Mouse (Mus musculus) hindbrain, embryonic 14.5 days (tissue): Measurements from ENCODE around the gene D8Ertd738e. TPM values are rescaled to one million over a fixed set of nuclear protein-coding genes. Genes with fewer than 3 reads are reported as not detected.
A peak's percentile ranks its signal among the peaks of the same experiment; 100 is the strongest.

ENCODE experiments used
- ATAC-seq: fragments of 200-750 bp; cut with Nextera tagmentation; 2 replicates; pipeline ENCODE4 v1.8.0; 2017; ENCODE audit warnings: moderate number of reproducible peaks, mild to moderate bottlenecking, moderate TSS enrichment, moderate library complexity; ENCODE audit not compliant: low FRiP score
- DNase-seq: peaks from one replicate; pipeline ENCODE4 v3.0.0-alpha.2; 2015; ENCODE audit warnings: low spot score
- H3K27ac ChIP-seq: fragments of 300-500 bp; sonication (generic); 2 replicates; pipeline ENCODE4 v1.5.1; 2014; ENCODE audit warnings: mild to moderate bottlenecking, moderate library complexity
- H3K27me3 ChIP-seq: fragments of 300-500 bp; sonication (generic); 2 replicates; pipeline ENCODE4 v1.6.1; 2014; ENCODE audit warnings: mild to moderate bottlenecking, low read length, mixed read lengths; ENCODE audit not compliant: control insufficient read depth, insufficient read depth
- H3K36me3 ChIP-seq: fragments of 300-500 bp; sonication (generic); replicated peaks from 2 replicates; pipeline ENCODE4 v1.6.1; 2014; ENCODE audit not compliant: control insufficient read depth, insufficient read depth
- H3K4me1 ChIP-seq: fragments of 300-500 bp; sonication (generic); replicated peaks from 2 replicates; pipeline ENCODE4 v1.6.1; 2014; ENCODE audit warnings: antibody characterized with exemption, low read length, mixed read lengths; ENCODE audit not compliant: control insufficient read depth, insufficient read depth
- H3K4me2 ChIP-seq: fragments of 300-500 bp; sonication (generic); replicated peaks from 2 replicates; pipeline ENCODE4 v1.6.1; 2014; ENCODE audit warnings: mild to moderate bottlenecking, moderate library complexity
- H3K4me3 ChIP-seq: fragments of 300-500 bp; sonication (generic); replicated peaks from 2 replicates; pipeline ENCODE4 v1.5.1; 2014; ENCODE audit warnings: mild to moderate bottlenecking, low read length
- H3K9ac ChIP-seq: fragments of 300-500 bp; sonication (generic); 2 replicates; pipeline ENCODE4 v1.6.1; 2014
- H3K9me3 ChIP-seq: fragments of 300-500 bp; sonication (generic); 2 replicates; pipeline ENCODE4 v1.6.1; 2016; ENCODE audit warnings: low read length; ENCODE audit not compliant: control insufficient read depth
- WGBS: fragments of 180-500 bp; shearing (Covaris S2); extraction: QIAGEN DNeasy Blood & Tissue Kit; methylation state at CpG from one replicate; pipeline ENCODE4 v1.1.7; 2014; 5-methylcytosine and 5-hydroxymethylcytosine counted together
- polyA plus RNA-seq: library from polyadenylated mRNA; unstranded; fragments of >200 nt; fragmentation: Nextera tagmentation; extraction: Ambion mirVana; gene quantifications from 2 replicates; pipeline ENCODE4 v1.2.1, GENCODE M21; 2014

Gene D8Ertd738e
- polyA plus RNA-seq, 1 experiment from 2014 or later, result 296 TPM

DNA sequence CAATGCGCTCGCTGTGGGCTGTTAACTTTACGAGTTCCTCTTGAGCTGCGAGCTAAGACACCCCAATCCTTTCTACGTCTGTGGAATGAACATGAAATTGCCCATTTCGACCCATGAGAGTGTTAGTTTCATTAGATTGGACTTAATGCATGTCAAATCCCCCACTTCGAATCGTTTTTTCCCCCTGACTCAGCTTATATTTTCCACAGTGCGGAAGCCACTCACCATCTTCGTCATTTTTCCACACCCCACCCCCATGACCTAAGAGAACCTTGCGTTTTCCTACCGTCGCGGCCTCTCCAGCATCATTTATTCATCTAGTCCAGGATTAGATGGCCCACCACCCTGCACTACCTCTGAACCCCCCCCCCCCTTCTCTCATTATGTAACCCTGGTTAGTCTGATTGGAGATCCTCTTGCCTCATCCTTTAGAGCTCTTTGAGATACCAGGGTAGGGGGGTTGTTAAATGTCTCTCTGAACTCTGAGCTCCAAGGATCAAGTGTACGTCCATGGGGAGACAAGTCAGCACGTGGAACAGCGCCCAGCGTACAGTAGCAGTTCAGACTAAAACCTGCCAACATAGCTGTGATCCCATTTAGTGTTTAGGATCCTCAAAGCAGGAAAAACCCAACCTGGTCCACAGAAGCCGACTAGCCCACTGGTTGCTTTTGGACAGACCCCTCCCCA lies 11.8 kb downstream of the D8Ertd738e start:
- H3K9me3 ChIP-seq, result no peaks in the 10 kb centered on the region
- H3K27ac ChIP-seq, result peak overlapping the region; percentile 86
- WGBS, result 18% methylated on average over 19 of the region's 19 CpGs
- DNase-seq, result no peak
- peaks cover 23% of the 10 kb centered on the region for H3K4me1 ChIP-seq
- no peaks in the 10 kb centered on the region for H3K27me3 ChIP-seq
- peak; percentile 0; the same call in 1 of the 2 replicates for ATAC-seq
- H3K4me3 ChIP-seq, result peak overlapping the region; percentile 93
- H3K36me3 ChIP-seq, result peaks cover 25% of the 10 kb centered on the region
- peak overlapping the region; percentile 74 for H3K9ac ChIP-seq
- H3K4me2 ChIP-seq, result peak overlapping the region; percentile 77

DNA sequence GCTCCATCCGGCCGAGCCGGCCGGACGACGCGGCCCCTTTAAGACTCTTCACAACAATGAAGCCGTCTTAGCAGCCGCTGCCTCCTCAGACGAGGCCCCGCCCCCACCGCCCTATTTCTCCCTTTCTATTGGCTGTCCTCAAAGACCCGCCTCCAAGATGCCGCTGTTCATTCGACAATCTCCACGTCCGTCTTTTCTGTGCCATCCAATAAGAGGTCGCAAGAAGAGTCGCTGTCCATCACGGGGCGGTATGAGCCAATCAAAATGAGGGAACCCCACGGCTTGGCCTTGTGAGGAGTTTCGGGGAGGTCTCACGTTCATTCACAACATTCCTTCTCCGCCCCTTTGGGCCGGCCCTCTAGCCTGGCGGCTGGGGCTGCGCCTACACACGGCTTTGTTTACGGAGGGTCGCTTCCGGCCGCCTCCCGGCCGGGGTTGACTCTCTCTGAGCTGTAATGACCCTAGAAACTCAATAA lies 12.5 kb downstream of the D8Ertd738e start, which contains the start of gene Zswim4:
Gene Zswim4, minus strand, starts transcription at position 58 of the 476 bp plus-strand sequence.
- Histone ChIP-seq H3K27ac (peak within 1 kb of the TSS; percentile 86), H3K9ac (peak within 1 kb of the TSS; percentile 96), H3K4me3 (peak within 1 kb of the TSS; percentile 93), H3K27me3 (no peaks in the 10 kb centered on the region), H3K4me2 (peak within 1 kb of the TSS; percentile 77), H3K36me3 (peaks cover 29% of the 10 kb centered on the region), H3K4me1 (peaks cover 23% of the 10 kb centered on the region), H3K9me3 (no peaks in the 10 kb centered on the region)
- ATAC-seq, result peak; percentile 99
- DNase-seq, result peak; percentile 99
- WGBS, result under 1% methylated on average over 34 of the region's 35 CpGs

DNA sequence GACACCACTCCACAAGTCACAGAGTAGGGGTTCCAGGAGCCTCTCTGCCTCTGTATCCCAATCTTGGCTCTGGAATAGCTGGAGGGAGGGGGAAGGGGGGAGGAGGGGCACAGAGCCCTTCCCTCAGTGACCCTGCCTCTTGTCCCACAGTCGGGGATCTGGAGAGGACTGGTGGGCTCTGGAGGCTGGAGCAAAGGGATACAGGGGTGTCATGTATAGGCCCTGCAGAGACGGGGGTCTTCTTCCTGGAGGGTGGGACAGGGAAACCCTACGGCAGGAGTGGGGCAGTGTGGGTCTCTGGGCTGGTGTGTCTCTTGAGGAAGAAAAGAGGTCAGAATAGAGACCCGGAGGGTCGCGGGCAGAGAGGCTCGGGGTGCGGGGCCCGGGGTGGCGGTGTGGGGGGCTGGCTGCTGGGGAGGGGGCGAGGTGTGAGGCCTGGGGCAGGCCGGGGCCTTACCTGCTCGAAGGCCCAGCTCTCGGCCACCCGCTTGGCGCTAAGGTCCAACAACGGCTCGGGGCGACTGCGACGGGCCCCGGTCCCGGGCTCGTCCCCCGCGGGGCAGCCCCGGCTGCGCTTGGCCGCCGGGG lies 13.0 kb downstream of the D8Ertd738e start:
- Histone ChIP-seq H3K9ac (peak overlapping the region; percentile 96), H3K27ac (peak overlapping the region; percentile 74), H3K4me3 (peak overlapping the region; percentile 93), H3K27me3 (no peaks in the 10 kb centered on the region), H3K4me2 (peak overlapping the region; percentile 71), H3K9me3 (no peaks in the 10 kb centered on the region), H3K36me3 (peaks cover 34% of the 10 kb centered on the region), H3K4me1 (peaks cover 23% of the 10 kb centered on the region)
- WGBS, result 0% methylated on average over 25 of the region's 30 CpGs
- ATAC-seq, result peak; percentile 33
- no peak for DNase-seq

- H3K9ac ChIP-seq, result peak overlapping the region; percentile 96
- no peak for ATAC-seq
- H3K4me1 ChIP-seq, result peaks cover 23% of the 10 kb centered on the region
- no peak for DNase-seq
- H3K36me3 ChIP-seq, result peaks cover 40% of the 10 kb centered on the region
- H3K9me3 ChIP-seq, result no peaks in the 10 kb centered on the region
- no peaks in the 10 kb centered on the region for H3K27me3 ChIP-seq
- peak overlapping the region; percentile 93 for H3K4me3 ChIP-seq
- H3K27ac ChIP-seq, result peak overlapping the region; percentile 74; the same call in 1 of the 2 replicates
- WGBS, result 36% methylated on average over 10 of the region's 10 CpGs
- peak overlapping the region; percentile 71 for H3K4me2 ChIP-seq
Observed at GRCm38 (mm10) chr8:84235746-84236409, 13.6 kb downstream of the D8Ertd738e start.

DNA sequence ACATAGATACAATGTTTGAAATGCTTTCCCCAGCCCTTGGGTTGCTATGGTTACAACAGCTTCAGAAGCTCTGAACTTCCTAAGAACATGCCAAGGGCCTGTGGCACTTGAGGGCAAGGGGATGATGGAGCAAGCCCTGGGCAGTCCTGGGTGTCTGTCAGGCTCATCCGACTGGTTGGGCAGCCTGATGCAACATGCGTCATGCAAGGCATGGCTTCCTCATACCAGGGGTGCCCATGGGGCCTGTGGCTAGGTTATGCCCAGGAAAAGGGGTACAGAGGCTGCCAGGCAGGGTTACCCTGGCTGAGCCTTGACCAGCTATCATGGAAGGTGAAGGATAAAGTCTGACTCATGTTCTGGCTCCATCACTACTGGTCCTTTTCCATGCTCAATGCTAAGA lies 16.5 kb downstream of the D8Ertd738e start:
- no peak overlapping the region for H3K4me3 ChIP-seq
- ATAC-seq (no peak), DNase-seq (no peak)
- H3K4me1 ChIP-seq, result peaks cover 21% of the 10 kb centered on the region
- peaks cover 68% of the 10 kb centered on the region for H3K36me3 ChIP-seq
- no peaks in the 10 kb centered on the region for H3K9me3 ChIP-seq
- no peak overlapping the region for H3K4me2 ChIP-seq
- 94% methylated on average over 2 of the region's 2 CpGs for WGBS
- H3K27me3 ChIP-seq, result no peaks in the 10 kb centered on the region
- no peak overlapping the region for H3K27ac ChIP-seq
- H3K9ac ChIP-seq, result no peak overlapping the region

GRCm38 (mm10) chr8:84230735-84231134 lies 18.8 kb downstream of the D8Ertd738e start:
- H3K4me3 ChIP-seq, result no peak overlapping the region
- peaks cover 11% of the 10 kb centered on the region for H3K4me1 ChIP-seq
- peaks cover 92% of the 10 kb centered on the region for H3K36me3 ChIP-seq
- no peaks in the 10 kb centered on the region for H3K27me3 ChIP-seq
- 76% methylated on average over 17 of the region's 17 CpGs for WGBS
- DNase-seq, result no peak
- no peaks in the 10 kb centered on the region for H3K9me3 ChIP-seq
- ATAC-seq, result no peak
- no peak overlapping the region for H3K4me2 ChIP-seq
- H3K9ac ChIP-seq, result no peak overlapping the region
- H3K27ac ChIP-seq, result no peak overlapping the region

DNA sequence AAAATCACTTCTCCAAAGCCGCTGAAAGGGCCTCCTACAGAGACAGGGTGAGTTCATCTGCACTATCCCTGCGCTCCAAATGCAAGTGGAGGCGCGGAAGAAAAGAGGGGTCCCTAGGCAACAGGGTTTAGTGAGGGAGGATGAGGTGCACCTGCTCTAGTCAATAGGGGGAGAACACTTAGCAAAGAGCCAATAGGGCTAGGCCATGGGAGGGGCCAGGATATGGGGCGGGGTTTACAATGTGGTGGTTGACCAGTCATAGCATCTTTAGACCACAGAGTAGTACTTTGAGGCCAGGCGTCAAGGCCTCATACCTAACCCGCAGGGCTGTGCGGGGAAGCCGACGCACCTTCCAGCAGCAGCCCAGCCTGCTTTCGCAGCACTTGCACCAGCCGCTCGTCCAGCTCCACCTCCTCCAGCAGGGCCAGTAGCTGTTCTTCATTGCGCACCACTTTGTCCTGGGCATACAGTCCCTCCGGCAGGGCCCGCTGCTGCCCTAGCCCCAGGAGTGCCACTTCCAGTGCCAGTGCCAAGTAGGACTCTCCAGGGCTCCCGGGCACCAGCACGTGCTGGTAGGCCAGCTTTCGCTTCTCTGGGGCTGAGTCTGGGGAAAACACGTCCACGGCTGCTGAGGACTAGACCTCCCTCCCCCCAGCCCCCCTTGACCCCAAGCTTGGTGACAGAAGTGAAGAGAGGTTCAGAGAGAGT lies 26.0 kb downstream of the D8Ertd738e start:
- Histone ChIP-seq H3K9me3 (no peaks in the 10 kb centered on the region), H3K9ac (no peak overlapping the region), H3K4me1 (no peaks in the 10 kb centered on the region), H3K4me2 (no peak overlapping the region), H3K4me3 (no peak overlapping the region), H3K27ac (no peak overlapping the region), H3K36me3 (peaks cover 100% of the 10 kb centered on the region), H3K27me3 (no peaks in the 10 kb centered on the region)
- WGBS, result 83% methylated on average over 21 of the region's 21 CpGs
- DNase-seq (no peak), ATAC-seq (no peak)

DNA sequence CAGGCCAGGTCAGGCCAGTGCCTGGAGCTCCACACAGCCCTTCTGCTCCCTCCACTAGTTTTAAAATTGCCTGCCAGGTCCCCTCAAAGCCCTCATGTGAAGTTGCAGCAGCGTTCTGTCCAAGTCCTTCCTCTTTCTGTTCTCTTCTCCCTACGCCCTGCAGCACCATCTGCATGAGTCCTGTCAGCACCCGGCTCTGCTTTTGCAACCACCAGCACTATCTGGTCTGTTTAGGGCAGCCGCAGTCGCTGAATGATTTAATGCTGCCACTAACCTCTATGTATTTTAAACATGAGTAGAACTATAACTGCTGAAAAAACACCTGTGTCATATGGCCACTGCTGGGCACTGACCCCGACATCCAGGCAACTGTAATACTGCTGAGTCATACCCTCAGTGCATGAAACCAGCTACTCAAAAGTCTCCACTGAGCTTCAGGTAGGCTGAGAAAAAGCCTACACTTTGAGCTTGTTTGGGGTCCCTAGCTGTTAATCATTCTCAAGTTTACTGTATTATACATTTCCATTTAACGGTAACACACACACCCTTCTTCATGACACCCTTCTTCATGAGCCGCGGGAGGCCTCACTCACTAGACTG lies 26.9 kb downstream of the D8Ertd738e start:
- DNase-seq, result no peak
- Histone ChIP-seq H3K4me3 (no peak overlapping the region), H3K27ac (no peak overlapping the region), H3K9me3 (no peaks in the 10 kb centered on the region), H3K27me3 (no peaks in the 10 kb centered on the region), H3K9ac (no peak overlapping the region), H3K36me3 (peaks cover 100% of the 10 kb centered on the region), H3K4me2 (no peak overlapping the region), H3K4me1 (no peaks in the 10 kb centered on the region)
- ATAC-seq, result no peak
- 94% methylated on average over 9 of the region's 9 CpGs for WGBS
